Mouse (Mus musculus) testis, adult 2 months (tissue): ENCODE measurements around the gene Ppard. TPM values are rescaled to one million over a fixed set of nuclear protein-coding genes. Genes with fewer than 3 reads are reported as not detected.

ENCODE experiments used
- H3K27ac ChIP-seq: fragments of 200-500 bp; 2 replicates; pipeline ENCODE4 v1.5.1; 2012; ENCODE audit warnings: low read depth, low read length; ENCODE audit not compliant: control insufficient read depth, insufficient read depth
- H3K27me3 ChIP-seq: fragments of 200-500 bp; 2 replicates; pipeline ENCODE4 v1.6.1; 2012; ENCODE audit warnings: mild to moderate bottlenecking, low read length, moderate library complexity; ENCODE audit not compliant: control insufficient read depth, insufficient read depth
- H3K36me3 ChIP-seq: fragments of 200-500 bp; 2 replicates; pipeline ENCODE4 v1.6.1; 2012; ENCODE audit warnings: mild to moderate bottlenecking, low read length; ENCODE audit not compliant: control insufficient read depth, insufficient read depth
- H3K4me1 ChIP-seq: fragments of 200-500 bp; 2 replicates; pipeline ENCODE4 v1.6.1; 2012; ENCODE audit warnings: low read length; ENCODE audit not compliant: control insufficient read depth, insufficient read depth
- H3K4me3 ChIP-seq: fragments of 200-500 bp; 2 replicates; pipeline ENCODE4 v1.5.1; 2012; ENCODE audit warnings: low read depth, mild to moderate bottlenecking, low read length, moderate library complexity, mixed read lengths; ENCODE audit not compliant: control insufficient read depth
- CTCF ChIP-seq: fragments of 200-500 bp; IDR thresholded peaks from 2 replicates; pipeline ENCODE4 v1.5.1; 2012; ENCODE audit warnings: low read depth, mild to moderate bottlenecking, inconsistent platforms, low read length, moderate library complexity; ENCODE audit not compliant: control insufficient read depth, insufficient read depth, insufficient replicate concordance
- POLR2A ChIP-seq: fragments of 200-500 bp; IDR thresholded peaks from 2 replicates; pipeline ENCODE4 v1.6.1; 2012; ENCODE audit warnings: low read depth, mild to moderate bottlenecking, inconsistent platforms, low read length, moderate library complexity; ENCODE audit not compliant: control insufficient read depth
- polyA plus RNA-seq: library from polyadenylated mRNA; depleted of rRNA; stranded (reverse); fragments of >200 nt; gene quantifications from 2 replicates; pipeline ENCODE4 v1.2.3, GENCODE M21; 2012

The Ppard gene
- polyA plus RNA-seq, 1 experiment, result 3.1 TPM

- TF ChIP-seq POLR2A (no peak), CTCF (no peak)
- Histone ChIP-seq H3K27ac (no peak overlapping the region), H3K27me3 (no peaks in the 10 kb centered on the region), H3K36me3 (no peaks in the 10 kb centered on the region), H3K4me3 (no peak overlapping the region), H3K4me1 (peaks cover 3% of the 10 kb centered on the region; the same call in 1 of the 2 replicates)
These were observed 47.4 kb downstream of the Ppard start for GRCm38 (mm10) chr17:28279780-28280422.

GRCm38 (mm10) chr17:28280423-28280800, 47.9 kb downstream of the Ppard start:
- Histone ChIP-seq H3K27ac (no peak overlapping the region), H3K36me3 (no peaks in the 10 kb centered on the region), H3K4me1 (peaks cover 3% of the 10 kb centered on the region; the same call in 1 of the 2 replicates), H3K27me3 (no peaks in the 10 kb centered on the region), H3K4me3 (no peak overlapping the region)
- TF ChIP-seq CTCF (no peak), POLR2A (no peak)

GRCm38 (mm10) chr17:28280831-28281377, 48.4 kb downstream of the Ppard start:
- no peak overlapping the region for H3K4me3 ChIP-seq
- H3K27ac ChIP-seq, result no peak overlapping the region
- no peaks in the 10 kb centered on the region for H3K36me3 ChIP-seq
- H3K27me3 ChIP-seq, result no peaks in the 10 kb centered on the region
- TF ChIP-seq CTCF (no peak), POLR2A (no peak)
- peaks cover 3% of the 10 kb centered on the region; the same call in 1 of the 2 replicates for H3K4me1 ChIP-seq

- no peak for TF ChIP-seq POLR2A
- Histone ChIP-seq H3K36me3 (no peaks in the 10 kb centered on the region), H3K27me3 (no peaks in the 10 kb centered on the region), H3K4me1 (peaks cover 3% of the 10 kb centered on the region; the same call in 1 of the 2 replicates), H3K27ac (no peak overlapping the region), H3K4me3 (no peak overlapping the region)
These were observed 49.5 kb downstream of the Ppard start for GRCm38 (mm10) chr17:28281866-28282441.

- TF ChIP-seq POLR2A (no peak), CTCF (no peak)
- H3K27ac ChIP-seq, result no peak overlapping the region
- no peak overlapping the region for H3K4me3 ChIP-seq
- H3K27me3 ChIP-seq, result no peaks in the 10 kb centered on the region
- no peaks in the 10 kb centered on the region for H3K36me3 ChIP-seq
- peaks cover 3% of the 10 kb centered on the region; the same call in 1 of the 2 replicates for H3K4me1 ChIP-seq
These were observed 50.7 kb downstream of the Ppard start for GRCm38 (mm10) chr17:28283199-28283598.

- no peak overlapping the region for H3K4me3 ChIP-seq
- H3K27ac ChIP-seq, result no peak overlapping the region
- no peak for TF ChIP-seq POLR2A
- TF ChIP-seq CTCF, result no peak
- no peaks in the 10 kb centered on the region for H3K27me3 ChIP-seq
- no peaks in the 10 kb centered on the region for H3K36me3 ChIP-seq
- no peaks in the 10 kb centered on the region for H3K4me1 ChIP-seq
These were observed 53.6 kb downstream of the Ppard start for GRCm38 (mm10) chr17:28286133-28286532.

GRCm38 (mm10) chr17:28286964-28287363, 54.5 kb downstream of the Ppard start:
- Histone ChIP-seq H3K27ac (no peak overlapping the region), H3K4me3 (no peak overlapping the region), H3K36me3 (no peaks in the 10 kb centered on the region), H3K27me3 (no peaks in the 10 kb centered on the region), H3K4me1 (no peaks in the 10 kb centered on the region)
- TF ChIP-seq POLR2A (no peak), CTCF (no peak)
